Mouse (Mus musculus) MEL (cell line): ENCODE data around the gene Dgkb. TPM values are rescaled to one million over a fixed set of nuclear protein-coding genes. Genes with fewer than 3 reads are reported as not detected.

Experiments
- DNase-seq: peaks from one replicate; pipeline ENCODE4 v3.0.0; 2011; ENCODE audit warnings: low read depth, low spot score
- H3K27ac ChIP-seq: 2 replicates; pipeline ENCODE4 v1.5.1; 2012; ENCODE audit warnings: low read depth, mild to moderate bottlenecking, control low read depth, low read length, moderate library complexity; ENCODE audit not compliant: control insufficient read depth
- H3K27me3 ChIP-seq, 2 experiments: fragments of 150-350 bp in 1 of 2; sonication (generic) in 1 of 2; 2 replicates each; pipeline ENCODE4 v1.6.1; 2012; ENCODE audit warnings: low read length in 2 of 2, mild to moderate bottlenecking in 2 of 2, improper control_type of control experiment in 1 of 2, moderate library complexity in 1 of 2; ENCODE audit not compliant: insufficient read depth in 2 of 2, control insufficient read depth in 1 of 2
- H3K36me3 ChIP-seq, 2 experiments: 2 replicates each; pipeline ENCODE4 v1.6.1; 2012 to 2014; ENCODE audit warnings: low read length in 2 of 2, improper control_type of control experiment in 1 of 2, inconsistent platforms in 1 of 2, mild to moderate bottlenecking in 1 of 2; ENCODE audit not compliant: insufficient read depth in 2 of 2, control insufficient read depth in 1 of 2
- H3K4me1 ChIP-seq, 2 experiments: fragments of 150-350 bp in 1 of 2; sonication (generic) in 1 of 2; 2 replicates each; pipeline ENCODE4 v1.6.1; 2012; ENCODE audit warnings: low read length in 2 of 2, improper control_type of control experiment in 1 of 2, mild to moderate bottlenecking in 1 of 2; ENCODE audit not compliant: insufficient read depth in 2 of 2, control insufficient read depth in 1 of 2
- H3K4me3 ChIP-seq, 2 experiments: fragments of 150-350 bp in 1 of 2; sonication (generic) in 1 of 2; 2 replicates each; pipeline ENCODE4 v1.5.1; 2012; ENCODE audit warnings: low read depth in 2 of 2, low read length in 2 of 2, mild to moderate bottlenecking in 2 of 2, moderate library complexity in 2 of 2, control low read depth in 1 of 2, improper control_type of control experiment in 1 of 2; ENCODE audit not compliant: control insufficient read depth in 1 of 2, insufficient read depth in 1 of 2
- H3K79me2 ChIP-seq: 2 replicates; pipeline ENCODE4 v1.6.1; 2012; ENCODE audit warnings: mild to moderate bottlenecking, low read length, moderate library complexity; ENCODE audit not compliant: control insufficient read depth, poor library complexity, insufficient read depth
- H3K9ac ChIP-seq: 2 replicates; pipeline ENCODE4 v1.6.1; 2012; ENCODE audit warnings: low read depth, mild to moderate bottlenecking, control low read depth, low read length, moderate library complexity; ENCODE audit not compliant: control insufficient read depth, poor library complexity, severe bottlenecking
- H3K9me3 ChIP-seq: fragments of 150-350 bp; sonication (generic); replicated peaks from 2 replicates; pipeline ENCODE4 v1.6.1; 2012; ENCODE audit warnings: mild to moderate bottlenecking, low read length, improper control_type of control experiment, moderate library complexity; ENCODE audit not compliant: insufficient read depth
- BHLHE40 ChIP-seq: IDR thresholded peaks from 2 replicates; pipeline ENCODE4 v1.6.1; 2012; ENCODE audit warnings: low read depth, mild to moderate bottlenecking, inconsistent platforms, low read length, improper control_type of control experiment, borderline replicate concordance
- CHD1 ChIP-seq: IDR thresholded peaks from 2 replicates; pipeline ENCODE4 v1.6.1; 2012; ENCODE audit warnings: low read depth, mild to moderate bottlenecking, inconsistent platforms, low read length, improper control_type of control experiment
- ELF1 ChIP-seq: IDR thresholded peaks from 2 replicates; pipeline ENCODE4 v1.6.1; 2014; ENCODE audit warnings: low read depth, mild to moderate bottlenecking, inconsistent platforms, low read length, improper control_type of control experiment, moderate library complexity
- GATA1 ChIP-seq: IDR thresholded peaks from 2 replicates; pipeline ENCODE4 v1.6.1; 2011; ENCODE audit warnings: low read depth, low read length, improper control_type of control experiment
- HCFC1 ChIP-seq: IDR thresholded peaks from 2 replicates; pipeline ENCODE4 v1.6.1; 2012; ENCODE audit warnings: low read depth, mild to moderate bottlenecking, inconsistent platforms, low read length, improper control_type of control experiment, moderate library complexity
- MXI1 ChIP-seq: IDR thresholded peaks from 2 replicates; pipeline ENCODE4 v1.6.1; 2011; ENCODE audit warnings: mild to moderate bottlenecking, low read depth, low read length, improper control_type of control experiment
- MYB ChIP-seq: IDR thresholded peaks from 2 replicates; pipeline ENCODE4 v1.6.1; 2011; ENCODE audit warnings: mild to moderate bottlenecking, low read depth, low read length, improper control_type of control experiment
- POLR2AphosphoS2 ChIP-seq: IDR thresholded peaks from 2 replicates; pipeline ENCODE4 v1.6.1; 2011; ENCODE audit warnings: low read length, improper control_type of control experiment
- POLR2AphosphoS5 ChIP-seq: IDR thresholded peaks from 2 replicates; pipeline ENCODE4 v1.6.1; 2012; ENCODE audit warnings: low read depth, borderline replicate concordance, mild to moderate bottlenecking, inconsistent platforms, low read length, moderate library complexity, mixed read lengths
- TBP ChIP-seq: IDR thresholded peaks from 2 replicates; pipeline ENCODE4 v1.8.0; 2011; ENCODE audit warnings: low read depth, low read length, improper control_type of control experiment
- TCF12 ChIP-seq: IDR thresholded peaks from 2 replicates; pipeline ENCODE4 v1.6.1; 2014; ENCODE audit warnings: low read depth, mild to moderate bottlenecking, inconsistent platforms, low read length, improper control_type of control experiment, moderate library complexity
- ZC3H11A ChIP-seq: IDR thresholded peaks from 2 replicates; pipeline ENCODE4 v1.6.1; 2012; ENCODE audit warnings: low read depth, mild to moderate bottlenecking, inconsistent platforms, low read length, improper control_type of control experiment
- ZKSCAN1 ChIP-seq: IDR thresholded peaks from 2 replicates; pipeline ENCODE4 v1.6.1; 2012; ENCODE audit warnings: low read depth, mild to moderate bottlenecking, inconsistent platforms, low read length, improper control_type of control experiment, moderate library complexity
- polyA plus RNA-seq, 2 experiments: library from polyadenylated mRNA; stranded (reverse) in 1 of 2; unstranded in 1 of 2; fragments of >175 nt in 1 of 2; fragments of >200 nt in 1 of 2; gene quantifications; 2 replicates each; pipeline versions ENCODE4 v1.2.1 to v1.2.4; 2012; ENCODE audit warnings: low replicate concordance in 2 of 2, low read depth in 1 of 2; ENCODE audit not compliant: insufficient read length in 2 of 2, insufficient read depth in 1 of 2, missing spikeins in 1 of 2
- total RNA-seq: library from RNA; depleted of rRNA; stranded (reverse); fragments of 300-350 nt; gene quantifications from 2 replicates; pipeline ENCODE4 v1.2.3, GENCODE M21; 2012

The Dgkb gene
- total and polyA plus RNA-seq, 3 experiments, result not detected

DNA sequence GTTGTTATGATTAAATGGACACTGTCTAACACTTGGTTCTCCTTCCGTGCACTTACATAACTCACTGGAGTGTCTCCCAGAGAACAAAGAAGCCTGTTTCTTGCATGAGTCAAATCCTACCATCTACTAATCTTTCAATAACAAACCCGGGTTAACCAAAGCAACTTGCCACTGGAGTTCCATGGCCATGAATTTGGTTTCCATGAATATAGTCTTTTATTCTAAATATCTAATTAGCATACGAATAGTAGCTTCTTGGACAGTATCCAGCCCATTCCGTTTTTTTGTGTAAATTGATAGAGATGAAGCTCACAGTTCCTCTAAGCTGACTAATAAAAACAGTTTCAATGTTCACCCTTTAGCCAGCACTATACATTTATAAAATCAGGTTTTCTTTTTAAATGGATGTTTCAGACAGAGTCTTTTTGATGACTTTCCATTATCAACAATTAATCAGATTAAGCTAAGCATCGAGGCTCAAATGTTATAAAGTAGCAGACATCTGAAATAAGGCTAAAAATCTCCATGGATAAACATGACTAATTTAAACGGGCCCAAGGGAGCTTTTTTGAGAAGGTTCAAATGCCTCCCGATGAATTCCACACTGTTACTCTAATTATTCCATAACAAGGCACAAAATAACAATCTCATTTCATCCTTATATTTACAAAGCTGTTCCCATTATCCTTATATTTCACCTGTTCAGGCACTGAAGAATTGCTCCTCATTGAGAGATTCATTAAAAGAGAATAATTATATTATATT, 633.0 kb downstream of the Dgkb start:
- Histone ChIP-seq H3K4me1 (no peaks in the 10 kb centered on the region), H3K27me3 (no peaks in the 10 kb centered on the region), H3K36me3 (no peaks in the 10 kb centered on the region), H3K79me2 (no peaks in the 10 kb centered on the region), H3K9ac (no peak overlapping the region), H3K9me3 (no peaks in the 10 kb centered on the region), H3K4me3 (no peak overlapping the region), H3K27ac (no peak overlapping the region)
- no peak for DNase-seq
- no peak for TF ChIP-seq BHLHE40
- TF ChIP-seq ZKSCAN1, result no peak

DNA sequence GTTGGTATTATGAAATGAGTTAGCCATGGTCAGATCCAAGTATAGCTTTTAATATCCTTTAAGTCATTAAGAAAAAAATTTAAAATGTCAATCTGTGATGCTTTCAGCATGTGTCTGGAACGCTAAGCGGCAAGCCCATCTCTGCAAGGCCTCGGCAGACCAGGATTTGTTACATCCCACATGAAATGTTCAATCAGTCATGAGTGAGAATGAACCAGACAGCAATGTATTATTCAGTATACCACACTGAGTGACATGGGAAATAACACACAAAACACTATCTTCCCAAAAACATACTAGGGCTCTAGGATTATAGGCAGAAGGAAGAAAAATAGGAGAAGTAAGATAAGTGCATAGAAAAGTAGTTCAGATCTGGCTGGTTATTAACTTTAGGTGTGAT, 634.2 kb downstream of the Dgkb start:
- no peak overlapping the region for H3K9ac ChIP-seq
- no peaks in the 10 kb centered on the region for H3K79me2 ChIP-seq
- no peak for TF ChIP-seq POLR2AphosphoS2
- no peak for TF ChIP-seq HCFC1
- TF ChIP-seq TCF12, result no peak
- TF ChIP-seq GATA1, result no peak
- TF ChIP-seq MYB, result no peak
- TF ChIP-seq POLR2AphosphoS5, result no peak
- H3K4me1 ChIP-seq, result no peaks in the 10 kb centered on the region
- no peaks in the 10 kb centered on the region for H3K27me3 ChIP-seq
- H3K27ac ChIP-seq, result no peak overlapping the region
- DNase-seq, result no peak
- H3K9me3 ChIP-seq, result no peaks in the 10 kb centered on the region
- H3K4me3 ChIP-seq, result no peak overlapping the region
- H3K36me3 ChIP-seq, result no peaks in the 10 kb centered on the region

DNA sequence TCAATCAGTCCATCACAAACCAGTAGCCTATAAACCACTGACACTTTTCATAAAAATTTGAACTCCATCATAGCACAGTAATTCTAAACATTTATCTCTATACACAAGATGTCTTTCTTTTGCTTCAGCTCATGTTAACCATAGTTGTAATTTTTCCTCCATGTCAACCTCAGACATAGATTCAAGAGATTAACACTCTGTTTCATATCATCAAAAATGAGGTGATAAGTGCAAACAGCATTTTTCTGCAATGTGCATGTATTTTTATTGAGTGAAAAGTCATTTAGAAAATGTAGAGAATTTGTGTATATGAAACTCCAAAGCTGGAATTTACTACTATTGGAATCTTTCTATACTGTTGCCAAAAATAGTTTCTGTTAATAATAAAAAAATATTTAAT, 650.7 kb downstream of the Dgkb start:
- Histone ChIP-seq H3K4me1 (no peaks in the 10 kb centered on the region), H3K9ac (no peak overlapping the region), H3K27me3 (no peaks in the 10 kb centered on the region), H3K27ac (no peak overlapping the region), H3K4me3 (no peak overlapping the region), H3K79me2 (no peaks in the 10 kb centered on the region), H3K36me3 (no peaks in the 10 kb centered on the region), H3K9me3 (no peaks in the 10 kb centered on the region)
- no peak for TF ChIP-seq CHD1
- TF ChIP-seq MXI1, result no peak
- no peak for TF ChIP-seq TBP
- no peak for TF ChIP-seq ELF1
- no peak for TF ChIP-seq ZC3H11A
- no peak for DNase-seq
